Mouse (Mus musculus) erythroblast, embryonic 14.5 days (primary cell): Measurements from ENCODE around the gene Fbxw5.

Experiments used
- GATA1 ChIP-seq: IDR thresholded peaks from 2 replicates; pipeline ENCODE4 v1.6.1; 2012; ENCODE audit warnings: low read length, inconsistent platforms, mixed read lengths
- TAL1 ChIP-seq: IDR thresholded peaks from 3 replicates; pipeline ENCODE4 v1.6.1; 2012; ENCODE audit warnings: low read length, inconsistent platforms, mixed read lengths

GRCm38 (mm10) chr2:25465816-25466635, 34.5 kb upstream of the Fbxw5 start:
- TF ChIP-seq TAL1 (no peak), GATA1 (no peak)
